Mouse (Mus musculus) erythroid progenitor cell, adult 5-6 weeks (primary cell): ENCODE measurements around the gene Gm11937. TPM values are rescaled to one million over a fixed set of nuclear protein-coding genes. Genes with fewer than 3 reads are reported as not detected.

Experiments
- ATAC-seq: replicated peaks from 2 replicates; pipeline ENCODE4 v1.8.0; 2016; ENCODE audit warnings: moderate number of reproducible peaks, mild to moderate bottlenecking, moderate TSS enrichment, inconsistent platforms; ENCODE audit not compliant: poor library complexity, low FRiP score, severe bottlenecking
- total RNA-seq, 2 experiments: library from RNA; stranded (forward) in 1 of 2; stranded (reverse) in 1 of 2; fragments of 150-400 nt in 1 of 2; fragments of 186-747, 209-891 nt in 1 of 2; gene quantifications; 2 replicates each; pipeline versions ENCODE4 v1.2.3 to v1.2.4; 2015 to 2017; ENCODE audit warnings: low replicate concordance in 2 of 2

Gene Gm11937
- total RNA-seq, 2 experiments from 2014 or later, result not detected

DNA sequence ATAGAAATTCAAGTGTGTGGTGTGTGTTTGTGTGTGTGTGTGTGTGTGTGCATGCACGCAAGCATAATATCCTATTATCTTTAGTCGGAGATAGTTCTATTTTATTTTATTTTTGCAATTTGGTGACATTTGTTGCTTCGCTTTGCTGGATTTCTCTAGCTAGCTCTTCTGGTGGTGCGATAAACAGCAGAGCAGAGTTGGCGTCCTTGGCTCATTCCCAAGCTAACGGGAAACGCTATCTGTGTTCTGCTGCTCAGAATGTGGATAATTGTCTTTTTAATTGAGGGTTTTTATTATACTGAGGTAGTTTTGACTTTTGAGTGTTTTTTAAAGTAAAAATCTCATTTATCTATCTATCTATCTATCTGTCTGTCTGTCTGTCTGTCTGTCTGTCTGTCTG, 24.9 kb downstream of the Gm11937 start:
- ATAC-seq, result no peak

DNA sequence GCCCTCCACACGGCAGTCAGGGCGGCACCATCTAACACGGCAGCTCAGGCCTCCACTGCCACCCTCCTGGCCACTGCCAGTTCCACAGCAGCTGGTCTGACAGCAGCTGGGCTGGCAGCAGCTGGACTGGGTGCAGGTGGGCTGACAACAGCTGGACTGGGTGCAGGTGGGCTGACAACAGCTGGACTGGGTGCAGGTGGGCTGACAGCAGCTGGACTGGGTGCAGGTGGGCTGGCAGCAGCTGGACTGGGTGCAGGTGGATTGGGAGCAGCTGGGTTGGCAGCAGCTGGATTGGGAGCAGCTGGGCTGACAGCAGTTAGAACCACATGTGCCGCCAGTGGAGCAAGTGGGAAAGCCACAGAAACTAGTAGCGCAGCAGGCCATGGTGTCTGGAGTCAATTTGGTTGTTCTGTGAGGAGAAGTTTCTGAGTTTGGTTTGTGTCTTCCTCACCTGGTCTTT, 26.7 kb downstream of the Gm11937 start, which contains the start of gene Krtap1-4:
Gene Krtap1-4, minus strand, starts transcription at position 410 of the 460 bp plus-strand sequence.
- ATAC-seq, result no peak

DNA sequence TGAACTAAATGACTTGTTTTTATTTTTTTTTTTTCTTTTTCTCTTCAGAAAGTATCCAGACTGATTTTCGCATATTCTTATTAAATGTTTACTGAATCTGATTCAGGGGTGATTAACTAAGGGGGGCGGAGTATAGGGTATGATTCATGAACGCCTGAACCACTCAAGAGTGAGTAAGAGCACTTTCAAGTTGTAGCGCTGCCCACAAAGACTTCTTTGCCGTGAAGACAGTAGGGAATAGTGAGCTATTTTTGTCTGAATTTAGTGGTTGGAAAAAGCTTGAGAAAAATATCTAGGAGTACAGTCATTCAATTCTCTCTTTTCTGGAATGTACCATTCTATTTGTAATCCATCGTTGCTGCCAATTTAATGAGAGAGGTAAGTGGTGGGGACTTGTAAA, 28.4 kb downstream of the Gm11937 start:
- ATAC-seq, result no peak

DNA sequence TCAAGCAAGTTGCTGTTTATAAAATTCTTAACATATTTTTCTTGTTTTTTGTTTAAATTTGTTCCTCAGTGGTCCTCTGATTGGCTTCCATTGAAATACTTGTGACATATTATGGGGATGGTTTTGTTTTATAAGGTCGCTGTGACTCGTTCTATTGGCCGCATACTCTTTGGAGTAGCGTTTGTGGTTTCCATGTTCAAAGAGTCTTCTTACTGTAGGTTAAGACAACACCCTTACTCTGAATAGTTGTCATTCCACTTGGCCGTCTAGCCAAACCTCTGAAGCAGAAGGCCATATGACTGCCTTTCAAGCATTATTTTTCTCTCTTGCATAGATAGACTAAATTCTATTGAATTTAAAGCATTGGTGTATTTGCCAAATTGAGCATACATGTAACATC, 28.9 kb downstream of the Gm11937 start:
- ATAC-seq, result no peak

DNA sequence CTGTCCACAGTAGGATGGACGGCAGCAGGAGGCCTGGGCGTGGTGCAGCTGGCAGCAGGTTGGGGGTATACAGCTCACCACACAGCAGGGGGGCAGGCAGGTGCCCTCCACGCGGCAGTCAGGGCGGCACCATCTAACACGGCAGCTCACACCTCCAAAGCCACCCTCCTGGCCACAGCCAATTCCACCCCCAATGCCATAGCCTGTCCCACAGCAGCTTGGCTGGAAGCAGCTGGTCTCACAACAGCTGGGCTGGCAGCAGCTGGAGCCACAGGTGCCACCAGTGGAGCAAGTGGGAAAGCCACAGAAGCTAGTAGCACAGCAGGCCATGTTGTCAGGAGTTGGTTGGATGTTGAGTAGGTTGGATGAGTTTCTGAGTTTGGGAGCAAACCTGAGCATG, 29.4 kb downstream of the Gm11937 start, which contains the start of gene Krtap1-5:
Gene Krtap1-5, minus strand, starts transcription at position 381 of the 400 bp plus-strand sequence.
- ATAC-seq, result no peak

DNA sequence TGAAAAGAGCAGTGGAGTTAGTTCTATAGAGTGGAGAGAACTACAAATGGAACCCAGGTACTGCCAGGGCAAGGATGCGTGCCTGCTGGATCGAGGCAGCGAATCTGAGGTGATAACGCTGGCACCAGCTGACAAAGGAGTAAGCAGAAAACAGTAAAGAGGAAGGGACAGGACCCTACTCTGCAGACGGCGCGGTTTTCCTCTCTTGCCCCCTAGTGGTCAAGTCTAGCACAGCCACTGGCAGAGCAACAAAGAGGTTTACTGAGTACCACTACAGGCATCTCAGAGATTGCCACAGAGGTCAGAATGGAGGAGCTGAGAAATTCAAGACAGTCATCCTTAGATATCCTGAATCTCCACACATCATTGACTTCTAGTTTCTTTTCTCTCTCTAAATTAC, 35.9 kb downstream of the Gm11937 start:
- no peak for ATAC-seq

DNA sequence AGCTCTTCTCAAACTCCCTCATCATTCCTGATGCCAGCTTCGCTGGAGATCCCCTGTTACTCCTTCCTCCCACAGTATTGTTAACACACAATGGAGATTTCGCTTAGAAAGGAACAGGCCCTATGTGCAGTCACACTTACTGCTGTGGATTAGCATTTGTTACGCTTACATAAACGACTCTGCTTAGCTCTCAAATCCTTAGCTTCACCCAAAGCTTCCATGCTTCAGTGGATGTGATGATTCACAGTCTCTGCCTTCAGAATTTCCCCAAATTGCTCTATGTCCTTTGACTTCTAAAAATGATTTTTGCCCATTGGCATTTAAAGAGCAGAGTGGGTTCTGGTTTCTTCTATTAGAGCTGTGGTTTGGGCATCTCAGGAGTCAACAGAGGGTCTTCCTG, 36.8 kb downstream of the Gm11937 start:
- ATAC-seq, result no peak

DNA sequence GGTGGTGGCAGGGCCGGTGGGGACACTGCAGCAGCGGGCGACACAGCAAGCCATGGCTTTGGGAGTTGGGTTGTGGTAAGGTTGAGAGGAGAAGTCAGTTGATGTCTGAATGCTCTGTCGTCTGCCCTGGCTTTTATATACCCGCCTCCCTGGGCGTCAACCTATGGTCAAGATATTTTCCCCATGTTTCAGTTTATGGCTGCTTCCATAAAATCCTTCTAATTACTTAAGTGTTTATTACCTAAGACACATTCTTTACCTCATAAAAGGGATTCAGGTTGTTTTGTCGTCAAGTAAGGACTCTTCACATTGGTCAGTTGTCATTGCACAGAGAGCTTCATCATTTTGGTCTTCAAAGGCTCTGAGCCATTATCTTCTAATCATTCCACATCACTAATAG, 43.5 kb downstream of the Gm11937 start, which contains the start of gene Krtap3-1:
Gene Krtap3-1, minus strand, starts transcription at position 101 of the 400 bp plus-strand sequence.
- ATAC-seq, result no peak

DNA sequence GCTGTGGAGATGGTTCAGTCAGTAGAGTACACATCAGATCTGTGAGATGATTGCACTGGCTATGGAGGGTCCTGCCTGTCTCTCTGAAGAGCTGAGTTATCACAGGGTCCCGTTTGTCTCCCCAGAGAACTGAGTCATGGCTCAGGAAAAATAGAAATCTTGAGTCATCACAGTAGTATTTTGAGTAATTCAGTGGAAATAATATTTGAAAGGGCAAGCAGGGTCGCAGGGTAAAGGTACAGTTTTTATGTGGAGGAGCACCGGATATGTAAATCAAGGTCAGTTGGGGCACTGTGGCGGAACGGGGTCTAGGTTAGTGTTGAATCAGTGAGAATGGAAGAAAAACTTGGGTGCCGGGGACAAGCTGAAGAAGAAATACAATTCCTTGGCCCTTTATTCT, 47.4 kb downstream of the Gm11937 start:
- ATAC-seq, result no peak

Other genes with a start within 250 kb of the Gm11937 start
Only the 30 nearest of the 37 such genes appear.
- not detected in 2 replicates for gene Krt12, start 187.9 kb downstream of the Gm11937 start, total RNA-seq (2015; ENCODE audit: low replicate concordance)
- gene Krt12, start 187.9 kb downstream of the Gm11937 start, total RNA-seq (2017; ENCODE audit: low replicate concordance), result not detected in 2 replicates
- gene Krt20, start 172.0 kb downstream of the Gm11937 start, total RNA-seq (2015; ENCODE audit: low replicate concordance), result not detected in 2 replicates
- not detected in 2 replicates for gene Krt20, start 172.0 kb downstream of the Gm11937 start, total RNA-seq (2017; ENCODE audit: low replicate concordance)
- gene Krt23, start 117.1 kb downstream of the Gm11937 start, total RNA-seq (2015; ENCODE audit: low replicate concordance), result not detected in 2 replicates
- not detected in 2 replicates for gene Krt23, start 117.1 kb downstream of the Gm11937 start, total RNA-seq (2017; ENCODE audit: low replicate concordance)
- not detected in 2 replicates for gene Krt39, start 88.9 kb downstream of the Gm11937 start, total RNA-seq (2015; ENCODE audit: low replicate concordance)
- not detected in 2 replicates for gene Krt39, start 88.9 kb downstream of the Gm11937 start, total RNA-seq (2017; ENCODE audit: low replicate concordance)
- not detected in 2 replicates for gene Krt40, start 67.0 kb downstream of the Gm11937 start, total RNA-seq (2015; ENCODE audit: low replicate concordance)
- gene Krt40, start 67.0 kb downstream of the Gm11937 start, total RNA-seq (2017; ENCODE audit: low replicate concordance), result not detected in 2 replicates
- not detected in 2 replicates for gene Krtap3-3, start 59.3 kb downstream of the Gm11937 start, total RNA-seq (2015; ENCODE audit: low replicate concordance)
- gene Krtap3-3, start 59.3 kb downstream of the Gm11937 start, total RNA-seq (2017; ENCODE audit: low replicate concordance), result not detected in 2 replicates
- not detected in 2 replicates for gene Krtap3-2, start 53.3 kb downstream of the Gm11937 start, total RNA-seq (2015; ENCODE audit: low replicate concordance)
- not detected in 2 replicates for gene Krtap3-2, start 53.3 kb downstream of the Gm11937 start, total RNA-seq (2017; ENCODE audit: low replicate concordance)
- gene Gm11939, start 50.7 kb downstream of the Gm11937 start, total RNA-seq (2015; ENCODE audit: low replicate concordance), result not detected in 2 replicates
- gene Gm11939, start 50.7 kb downstream of the Gm11937 start, total RNA-seq (2017; ENCODE audit: low replicate concordance), result not detected in 2 replicates
- gene Krtap3-1, start 43.6 kb downstream of the Gm11937 start, total RNA-seq (2015; ENCODE audit: low replicate concordance), result not detected in 2 replicates
- not detected in 2 replicates for gene Krtap3-1, start 43.6 kb downstream of the Gm11937 start, total RNA-seq (2017; ENCODE audit: low replicate concordance)
- gene Krtap1-5, start 29.2 kb downstream of the Gm11937 start, total RNA-seq (2015; ENCODE audit: low replicate concordance), result not detected in 2 replicates
- gene Krtap1-5, start 29.2 kb downstream of the Gm11937 start, total RNA-seq (2017; ENCODE audit: low replicate concordance), result not detected in 2 replicates
- not detected in 2 replicates for gene Krtap1-4, start 26.5 kb downstream of the Gm11937 start, total RNA-seq (2015; ENCODE audit: low replicate concordance)
- gene Krtap1-4, start 26.5 kb downstream of the Gm11937 start, total RNA-seq (2017; ENCODE audit: low replicate concordance), result not detected in 2 replicates
- gene Krtap1-3, start 18.9 kb downstream of the Gm11937 start, total RNA-seq (2015; ENCODE audit: low replicate concordance), result not detected in 2 replicates
- gene Krtap1-3, start 18.9 kb downstream of the Gm11937 start, total RNA-seq (2017; ENCODE audit: low replicate concordance), result not detected in 2 replicates
- not detected in 2 replicates for gene Krtap9-3, start 12.1 kb downstream of the Gm11937 start, total RNA-seq (2015; ENCODE audit: low replicate concordance)
- not detected in 2 replicates for gene Krtap9-3, start 12.1 kb downstream of the Gm11937 start, total RNA-seq (2017; ENCODE audit: low replicate concordance)
- not detected in 2 replicates for gene Gm11938, start 6.9 kb downstream of the Gm11937 start, total RNA-seq (2015; ENCODE audit: low replicate concordance)
- gene Gm11938, start 6.9 kb downstream of the Gm11937 start, total RNA-seq (2017; ENCODE audit: low replicate concordance), result not detected in 2 replicates
- gene Krtap2-4, start 4.7 kb upstream of the Gm11937 start, total RNA-seq (2015; ENCODE audit: low replicate concordance), result not detected in 2 replicates
- not detected in 2 replicates for gene Krtap2-4, start 4.7 kb upstream of the Gm11937 start, total RNA-seq (2017; ENCODE audit: low replicate concordance)
- not detected in 2 replicates for gene Gm11562, start 10.2 kb upstream of the Gm11937 start, total RNA-seq (2015; ENCODE audit: low replicate concordance)
- gene Gm11562, start 10.2 kb upstream of the Gm11937 start, total RNA-seq (2017; ENCODE audit: low replicate concordance), result not detected in 2 replicates
- gene Krtap4-1, start 18.0 kb upstream of the Gm11937 start, total RNA-seq (2015; ENCODE audit: low replicate concordance), result not detected in 2 replicates
- gene Krtap4-1, start 18.0 kb upstream of the Gm11937 start, total RNA-seq (2017; ENCODE audit: low replicate concordance), result not detected in 2 replicates
- not detected in 2 replicates for gene Krtap4-2, start 24.9 kb upstream of the Gm11937 start, total RNA-seq (2015; ENCODE audit: low replicate concordance)
- not detected in 2 replicates for gene Krtap4-2, start 24.9 kb upstream of the Gm11937 start, total RNA-seq (2017; ENCODE audit: low replicate concordance)
- gene Krtap4-7, start 33.9 kb upstream of the Gm11937 start, total RNA-seq (2015; ENCODE audit: low replicate concordance), result not detected in 2 replicates
- not detected in 2 replicates for gene Krtap4-7, start 33.9 kb upstream of the Gm11937 start, total RNA-seq (2017; ENCODE audit: low replicate concordance)
- not detected in 2 replicates for gene Gm11555, start 40.0 kb upstream of the Gm11937 start, total RNA-seq (2015; ENCODE audit: low replicate concordance)
- gene Gm11555, start 40.0 kb upstream of the Gm11937 start, total RNA-seq (2017; ENCODE audit: low replicate concordance), result not detected in 2 replicates
- not detected in 2 replicates for gene Gm11563, start 48.8 kb upstream of the Gm11937 start, total RNA-seq (2015; ENCODE audit: low replicate concordance)
- not detected in 2 replicates for gene Gm11563, start 48.8 kb upstream of the Gm11937 start, total RNA-seq (2017; ENCODE audit: low replicate concordance)
- gene Krtap4-6, start 55.8 kb upstream of the Gm11937 start, total RNA-seq (2015; ENCODE audit: low replicate concordance), result not detected in 2 replicates
- gene Krtap4-6, start 55.8 kb upstream of the Gm11937 start, total RNA-seq (2017; ENCODE audit: low replicate concordance), result not detected in 2 replicates
- gene Gm14190, start 80.6 kb upstream of the Gm11937 start, total RNA-seq (2015; ENCODE audit: low replicate concordance), result not detected in 2 replicates
- not detected in 2 replicates for gene Gm14190, start 80.6 kb upstream of the Gm11937 start, total RNA-seq (2017; ENCODE audit: low replicate concordance)
- not detected in 2 replicates for gene Gm14180, start 124.1 kb upstream of the Gm11937 start, total RNA-seq (2015; ENCODE audit: low replicate concordance)
- gene Gm14180, start 124.1 kb upstream of the Gm11937 start, total RNA-seq (2017; ENCODE audit: low replicate concordance), result not detected in 2 replicates
- gene Gm11595, start 162.7 kb upstream of the Gm11937 start, total RNA-seq (2015; ENCODE audit: low replicate concordance), result not detected in 2 replicates
- not detected in 2 replicates for gene Gm11595, start 162.7 kb upstream of the Gm11937 start, total RNA-seq (2017; ENCODE audit: low replicate concordance)
- gene Krtap4-8, start 170.5 kb upstream of the Gm11937 start, total RNA-seq (2015; ENCODE audit: low replicate concordance), result not detected in 2 replicates
- gene Krtap4-8, start 170.5 kb upstream of the Gm11937 start, total RNA-seq (2017; ENCODE audit: low replicate concordance), result not detected in 2 replicates
- not detected in 2 replicates for gene Krtap4-9, start 175.0 kb upstream of the Gm11937 start, total RNA-seq (2015; ENCODE audit: low replicate concordance)
- not detected in 2 replicates for gene Krtap4-9, start 175.0 kb upstream of the Gm11937 start, total RNA-seq (2017; ENCODE audit: low replicate concordance)
- not detected in 2 replicates for gene Gm11596, start 183.3 kb upstream of the Gm11937 start, total RNA-seq (2015; ENCODE audit: low replicate concordance)
- gene Gm11596, start 183.3 kb upstream of the Gm11937 start, total RNA-seq (2017; ENCODE audit: low replicate concordance), result not detected in 2 replicates
- gene Gm11569, start 188.7 kb upstream of the Gm11937 start, total RNA-seq (2015; ENCODE audit: low replicate concordance), result not detected in 2 replicates
- gene Gm11569, start 188.7 kb upstream of the Gm11937 start, total RNA-seq (2017; ENCODE audit: low replicate concordance), result not detected in 2 replicates
- gene Gm11554, start 194.3 kb upstream of the Gm11937 start, total RNA-seq (2015; ENCODE audit: low replicate concordance), result not detected in 2 replicates
- gene Gm11554, start 194.3 kb upstream of the Gm11937 start, total RNA-seq (2017; ENCODE audit: low replicate concordance), result not detected in 2 replicates